Mouse (Mus musculus) forebrain, embryonic 14.5 days (tissue): ENCODE measurements at regions not wholly inside any gene's neighbourhood (a gene's known extent, or its start where the extent isn't known, plus 50 kb on each side); places are given as distances from the start of the nearest gene placed in this dataset.
"Not testable (repeated sequence)": the region's sequence is repeated elsewhere in the genome, so short reads cannot be mapped to it uniquely, and the experiment has no call there.

ENCODE experiments used
- ATAC-seq: fragments of 200-750 bp; cut with Nextera tagmentation; 2 replicates; pipeline ENCODE4 v1.8.0; 2017; ENCODE audit warnings: mild to moderate bottlenecking, moderate library complexity
- DNase-seq: peaks from one replicate; pipeline ENCODE4 v3.0.0-alpha.2; 2015; ENCODE audit warnings: low spot score
- H3K27ac ChIP-seq: fragments of 300-500 bp; sonication (generic); 2 replicates; pipeline ENCODE4 v1.5.1; 2014; ENCODE audit warnings: low read depth, mild to moderate bottlenecking, control low read depth, low read length, moderate library complexity
- H3K27me3 ChIP-seq: fragments of 300-500 bp; sonication (generic); replicated peaks from 2 replicates; pipeline ENCODE4 v1.6.1; 2014; ENCODE audit warnings: low read length, control low read depth, mixed read lengths; ENCODE audit not compliant: control insufficient read depth, insufficient read depth
- H3K36me3 ChIP-seq: fragments of 300-500 bp; sonication (generic); 2 replicates; pipeline ENCODE4 v1.6.1; 2014; ENCODE audit warnings: low read length, control low read depth; ENCODE audit not compliant: control insufficient read depth, insufficient read depth
- H3K4me1 ChIP-seq: fragments of 300-500 bp; sonication (generic); 2 replicates; pipeline ENCODE4 v1.6.1; 2014; ENCODE audit warnings: antibody characterized with exemption, low read length, control low read depth; ENCODE audit not compliant: control insufficient read depth, insufficient read depth
- H3K4me2 ChIP-seq: fragments of 300-500 bp; sonication (generic); 2 replicates; pipeline ENCODE4 v1.6.1; 2014; ENCODE audit warnings: mild to moderate bottlenecking, control low read depth, low read length
- H3K4me3 ChIP-seq: fragments of 300-500 bp; sonication (generic); 2 replicates; pipeline ENCODE4 v1.5.1; 2014; ENCODE audit warnings: low read depth, low read length, control low read depth
- H3K9ac ChIP-seq: fragments of 300-500 bp; sonication (generic); 2 replicates; pipeline ENCODE4 v1.6.1; 2014; ENCODE audit warnings: mild to moderate bottlenecking, low read length, control low read depth, moderate library complexity
- H3K9me3 ChIP-seq: fragments of 300-500 bp; sonication (generic); replicated peaks from 2 replicates; pipeline ENCODE4 v1.6.1; 2016; ENCODE audit warnings: low read length, control low read depth, mixed read lengths; ENCODE audit not compliant: control insufficient read depth
- WGBS: fragments of 180-500 bp; shearing (Covaris S2); extraction: QIAGEN DNeasy Blood & Tissue Kit; methylation state at CpG from one replicate; pipeline ENCODE4 v1.1.7; 2014; 5-methylcytosine and 5-hydroxymethylcytosine counted together

GRCm38 (mm10) chr3:120416634-120417033, 632.4 kb upstream of the Ptbp2 start:
- no peak for ATAC-seq

GRCm38 (mm10) chr3:120375688-120376289, 591.5 kb upstream of the Ptbp2 start:
- no peak overlapping the region for H3K4me3 ChIP-seq
- H3K9me3 ChIP-seq, result no peaks in the 10 kb centered on the region
- no peak overlapping the region for H3K9ac ChIP-seq
- no peak overlapping the region for H3K27ac ChIP-seq
- no peak for DNase-seq
- 31% methylated on average over 6 of the region's 6 CpGs for WGBS
- H3K27me3 ChIP-seq, result no peaks in the 10 kb centered on the region
- no peaks in the 10 kb centered on the region for H3K4me1 ChIP-seq
- no peak for ATAC-seq
- H3K36me3 ChIP-seq, result no peaks in the 10 kb centered on the region
- H3K4me2 ChIP-seq, result no peak overlapping the region

More at GRCm38 (mm10) chr3:120416634-120417033, 632.4 kb upstream of the Ptbp2 start:
- no peaks in the 10 kb centered on the region for H3K9me3 ChIP-seq
- no peaks in the 10 kb centered on the region for H3K4me1 ChIP-seq
- H3K9ac ChIP-seq, result no peak overlapping the region
- H3K27ac ChIP-seq, result no peak overlapping the region
- 93% methylated on average over 3 of the region's 3 CpGs for WGBS
- H3K4me2 ChIP-seq, result no peak overlapping the region
- no peak for DNase-seq
- H3K4me3 ChIP-seq, result no peak overlapping the region
- no peaks in the 10 kb centered on the region for H3K27me3 ChIP-seq
- no peaks in the 10 kb centered on the region for H3K36me3 ChIP-seq

- Histone ChIP-seq H3K4me1 (no peaks in the 10 kb centered on the region), H3K9ac (no peak overlapping the region), H3K27ac (peak overlapping the region; percentile 52; the same call in 1 of the 2 replicates), H3K27me3 (no peaks in the 10 kb centered on the region), H3K9me3 (no peaks in the 10 kb centered on the region), H3K4me3 (no peak overlapping the region), H3K36me3 (no peaks in the 10 kb centered on the region), H3K4me2 (no peak overlapping the region)
- 54% methylated on average over 4 of the region's 4 CpGs for WGBS
- ATAC-seq, result peak; percentile 83
- DNase-seq, result peak; percentile 82
These were observed 558.6 kb upstream of the Ptbp2 start for GRCm38 (mm10) chr3:120342747-120343377.

- Histone ChIP-seq H3K36me3 (no peaks in the 10 kb centered on the region), H3K4me2 (no peak overlapping the region), H3K27me3 (no peaks in the 10 kb centered on the region), H3K9me3 (no peaks in the 10 kb centered on the region), H3K27ac (peak overlapping the region; percentile 35), H3K4me1 (no peaks in the 10 kb centered on the region), H3K4me3 (no peak overlapping the region), H3K9ac (no peak overlapping the region)
- DNase-seq, result peak; percentile 29
- WGBS, result 71% methylated on average over 2 of the region's 2 CpGs
- ATAC-seq, result no peak
These were observed 557.6 kb upstream of the Ptbp2 start for GRCm38 (mm10) chr3:120341882-120342281.

- Histone ChIP-seq H3K4me1 (peaks cover 4% of the 10 kb centered on the region; the same call in 1 of the 2 replicates), H3K9ac (no peak overlapping the region), H3K27me3 (no peaks in the 10 kb centered on the region), H3K4me2 (no peak overlapping the region), H3K27ac (peak overlapping the region; percentile 27; the same call in 1 of the 2 replicates), H3K4me3 (no peak overlapping the region), H3K36me3 (no peaks in the 10 kb centered on the region), H3K9me3 (no peaks in the 10 kb centered on the region)
- DNase-seq, result peak; percentile 55
- WGBS, result 40% methylated on average over 7 of the region's 7 CpGs
- peak; percentile 77 for ATAC-seq
These were observed 551.7 kb upstream of the Ptbp2 start for GRCm38 (mm10) chr3:120335843-120336585.

GRCm38 (mm10) chr3:120307042-120307441, 522.8 kb upstream of the Ptbp2 start:
- not testable (repeated sequence) for H3K4me2 ChIP-seq, DNase-seq, ATAC-seq, H3K9ac ChIP-seq, H3K4me1 ChIP-seq, H3K27ac ChIP-seq, H3K4me3 ChIP-seq, H3K36me3 ChIP-seq, H3K27me3 ChIP-seq, H3K9me3 ChIP-seq
- WGBS, result 97% methylated on average over 3 of the region's 3 CpGs

GRCm38 (mm10) chr3:120305608-120306007, 521.3 kb upstream of the Ptbp2 start:
- peak; percentile 37 for DNase-seq

More at GRCm38 (mm10) chr3:120305608-120306007, 521.3 kb upstream of the Ptbp2 start:
- Histone ChIP-seq H3K36me3 (no peaks in the 10 kb centered on the region), H3K4me3 (no peak overlapping the region), H3K9ac (no peak overlapping the region), H3K27me3 (no peaks in the 10 kb centered on the region), H3K4me1 (peaks cover 4% of the 10 kb centered on the region; the same call in 1 of the 2 replicates), H3K4me2 (no peak overlapping the region), H3K9me3 (no peaks in the 10 kb centered on the region), H3K27ac (no peak overlapping the region)
- ATAC-seq, result no peak; the same call in 1 of the 2 replicates
- WGBS, result 25% methylated on average over 8 of the region's 8 CpGs
